Mouse (Mus musculus) kidney, postnatal 0 days (tissue): ENCODE measurements around the gene Fam83g. TPM values are rescaled to one million over a fixed set of nuclear protein-coding genes. Genes with fewer than 3 reads are reported as not detected.
A peak's percentile ranks its signal among the peaks of the same experiment; 100 is the strongest.

ENCODE experiments used
- ATAC-seq: fragments of 200-750 bp; cut with Nextera tagmentation; replicated peaks from 2 replicates; pipeline ENCODE4 v1.8.0; 2017; ENCODE audit warnings: low read depth, moderate number of reproducible peaks, moderate TSS enrichment, moderate library complexity; ENCODE audit not compliant: low FRiP score
- DNase-seq: peaks from one replicate; pipeline ENCODE4 v3.0.0-alpha.2; 2016; ENCODE audit warnings: low spot score
- H3K27ac ChIP-seq: fragments of 300-500 bp; sonication (generic); 2 replicates; pipeline ENCODE4 v1.5.1; 2014; ENCODE audit warnings: mild to moderate bottlenecking
- H3K27me3 ChIP-seq: fragments of 300-500 bp; sonication (generic); 2 replicates; pipeline ENCODE4 v1.6.1; 2014; ENCODE audit warnings: low read length, mixed read lengths; ENCODE audit not compliant: insufficient read depth
- H3K36me3 ChIP-seq: fragments of 300-500 bp; sonication (generic); 2 replicates; pipeline ENCODE4 v1.6.1; 2014; ENCODE audit warnings: low read length, mixed read lengths; ENCODE audit not compliant: insufficient read depth
- H3K4me1 ChIP-seq: fragments of 300-500 bp; sonication (generic); replicated peaks from 2 replicates; pipeline ENCODE4 v1.6.1; 2014; ENCODE audit warnings: antibody characterized with exemption, low read length, mixed read lengths; ENCODE audit not compliant: insufficient read depth
- H3K4me2 ChIP-seq: fragments of 300-500 bp; sonication (generic); 2 replicates; pipeline ENCODE4 v1.6.1; 2014; ENCODE audit warnings: mild to moderate bottlenecking, low read length, moderate library complexity, mixed read lengths
- H3K4me3 ChIP-seq: fragments of 300-500 bp; sonication (generic); replicated peaks from 2 replicates; pipeline ENCODE4 v1.5.1; 2014; ENCODE audit warnings: low read depth, low read length
- H3K9ac ChIP-seq: fragments of 300-500 bp; sonication (generic); 2 replicates; pipeline ENCODE4 v1.6.1; 2014; ENCODE audit warnings: low read depth, low read length
- H3K9me3 ChIP-seq: fragments of 300-500 bp; sonication (generic); replicated peaks from 2 replicates; pipeline ENCODE4 v1.6.1; 2016; ENCODE audit warnings: low read length, inconsistent platforms, mixed read lengths
- CTCF ChIP-seq: IDR thresholded peaks from 2 replicates; pipeline ENCODE4 v1.5.1; 2016; ENCODE audit warnings: antibody characterized with exemption, low read depth, mild to moderate bottlenecking, moderate library complexity
- WGBS: fragments of 180-500 bp; shearing (Covaris S2); extraction: QIAGEN DNeasy Blood & Tissue Kit; methylation state at CpG from one replicate; pipeline ENCODE4 v1.1.7; 2014; 5-methylcytosine and 5-hydroxymethylcytosine counted together
- polyA plus RNA-seq: library from polyadenylated mRNA; unstranded; fragments of >200 nt; fragmentation: Nextera tagmentation; extraction: Ambion mirVana; gene quantifications from 2 replicates; pipeline ENCODE4 v1.2.1, GENCODE M21; 2015

Fam83g gene
- polyA plus RNA-seq, 1 experiment from 2014 or later = 2.9 TPM

DNA sequence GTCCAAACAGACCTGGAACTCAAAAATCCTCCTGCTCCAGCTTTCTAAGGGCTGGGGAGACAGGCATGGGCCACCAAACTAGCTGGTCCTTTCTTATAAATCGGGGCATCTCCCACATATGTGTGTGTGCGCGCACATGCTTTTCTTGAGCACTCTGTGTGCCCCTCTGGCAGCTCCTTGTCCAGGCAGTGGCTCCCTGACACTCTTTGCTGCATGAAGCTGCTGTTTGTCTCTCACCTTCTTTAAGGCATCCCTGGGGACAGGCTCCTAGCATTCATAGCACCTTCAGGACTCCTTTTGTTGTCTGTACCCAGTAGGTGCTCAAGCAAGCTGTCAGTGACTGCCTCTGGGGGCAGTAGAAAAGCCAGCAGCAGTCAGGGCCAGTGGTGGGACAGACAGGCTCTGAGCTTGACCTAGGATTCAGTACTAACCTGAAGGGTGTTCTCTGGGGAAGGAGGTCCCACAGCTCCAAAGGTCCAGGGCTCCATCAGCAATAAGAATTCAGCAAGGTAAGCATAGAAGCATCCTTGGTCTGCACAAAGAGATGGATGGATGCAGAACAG, 25.4 kb upstream of the Fam83g start:
- 92% methylated on average over 3 of the region's 3 CpGs for WGBS
- Histone ChIP-seq H3K4me3 (no peak overlapping the region), H3K4me2 (no peak overlapping the region), H3K36me3 (no peaks in the 10 kb centered on the region), H3K9ac (no peak overlapping the region), H3K4me1 (no peaks in the 10 kb centered on the region), H3K9me3 (no peaks in the 10 kb centered on the region), H3K27me3 (no peaks in the 10 kb centered on the region), H3K27ac (no peak overlapping the region)
- DNase-seq (no peak), ATAC-seq (no peak)
- TF ChIP-seq CTCF = no peak

DNA sequence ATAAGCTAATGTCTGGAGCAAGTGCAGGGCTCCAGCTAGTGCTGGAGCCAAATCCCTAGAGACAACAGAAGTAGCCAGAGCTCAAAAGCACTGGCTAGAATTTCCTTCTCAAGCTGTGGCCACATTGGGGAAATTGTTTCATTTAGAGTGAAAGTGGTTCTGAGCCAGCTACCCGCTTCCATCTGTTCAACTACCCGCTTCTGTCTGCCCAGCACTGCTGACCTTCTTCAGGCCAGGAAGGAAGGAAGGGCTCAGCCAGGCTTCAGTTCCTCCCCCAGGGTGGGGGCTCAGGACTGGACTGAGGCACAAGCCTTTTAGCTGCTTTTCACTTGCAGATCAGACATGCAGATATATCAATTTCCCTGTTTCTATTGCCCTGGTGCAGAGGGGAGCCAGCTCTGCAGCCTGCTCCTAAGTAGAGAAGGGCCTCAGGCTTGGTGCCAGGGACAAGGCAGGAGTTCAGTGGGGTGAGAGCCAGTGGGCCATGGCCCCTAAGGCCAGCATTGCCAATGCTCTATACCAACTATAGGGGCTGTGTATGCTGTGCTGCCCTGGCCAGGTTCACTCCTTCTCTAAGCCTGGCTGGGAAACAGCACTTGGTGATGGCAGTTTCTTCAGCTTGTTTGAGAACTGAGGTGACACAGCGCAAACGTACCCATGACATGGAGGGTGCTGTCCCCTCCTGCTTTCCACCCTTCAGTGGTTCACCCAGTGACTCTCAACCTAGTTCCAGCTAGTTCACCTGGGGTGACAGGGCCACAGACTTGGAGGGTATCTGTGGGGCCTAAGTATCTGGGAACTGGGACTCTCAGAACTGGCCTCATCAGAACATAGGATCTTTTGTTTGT, 24.7 kb upstream of the Fam83g start:
- Histone ChIP-seq H3K4me1 (no peaks in the 10 kb centered on the region), H3K36me3 (no peaks in the 10 kb centered on the region), H3K27me3 (no peaks in the 10 kb centered on the region), H3K27ac (peak overlapping the region; percentile 5; the same call in 1 of the 2 replicates), H3K4me2 (no peak overlapping the region), H3K9ac (no peak overlapping the region), H3K4me3 (no peak overlapping the region), H3K9me3 (no peaks in the 10 kb centered on the region)
- DNase-seq = no peak
- TF ChIP-seq CTCF = no peak
- ATAC-seq = no peak
- WGBS = 82% methylated on average over 4 of the region's 4 CpGs

DNA sequence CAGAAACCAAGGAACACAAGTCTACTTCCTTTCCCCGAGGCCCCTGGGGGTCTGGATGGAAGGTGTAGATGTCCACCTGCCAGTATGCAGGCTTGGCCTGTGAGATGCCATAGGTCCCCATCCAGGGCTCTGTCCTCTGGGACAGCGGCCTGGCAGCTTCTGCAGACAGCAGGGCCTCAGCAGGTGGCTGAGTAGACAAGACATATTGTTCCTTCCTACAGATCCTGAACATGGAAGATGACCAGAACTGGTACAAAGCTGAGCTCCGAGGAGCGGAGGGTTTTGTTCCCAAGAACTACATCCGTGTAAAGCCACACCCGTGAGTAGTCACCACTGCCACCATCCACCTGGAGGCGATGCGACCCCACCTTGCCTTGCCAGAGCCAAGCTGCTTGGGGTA, 23.9 kb upstream of the Fam83g start:
- WGBS = 87% methylated on average over 8 of the region's 8 CpGs
- Histone ChIP-seq H3K36me3 (no peaks in the 10 kb centered on the region), H3K9ac (no peak overlapping the region), H3K27ac (no peak overlapping the region), H3K27me3 (no peaks in the 10 kb centered on the region), H3K4me3 (no peak overlapping the region), H3K9me3 (no peaks in the 10 kb centered on the region), H3K4me2 (no peak overlapping the region), H3K4me1 (no peaks in the 10 kb centered on the region)
- DNase-seq = no peak
- TF ChIP-seq CTCF = no peak
- ATAC-seq = no peak

DNA sequence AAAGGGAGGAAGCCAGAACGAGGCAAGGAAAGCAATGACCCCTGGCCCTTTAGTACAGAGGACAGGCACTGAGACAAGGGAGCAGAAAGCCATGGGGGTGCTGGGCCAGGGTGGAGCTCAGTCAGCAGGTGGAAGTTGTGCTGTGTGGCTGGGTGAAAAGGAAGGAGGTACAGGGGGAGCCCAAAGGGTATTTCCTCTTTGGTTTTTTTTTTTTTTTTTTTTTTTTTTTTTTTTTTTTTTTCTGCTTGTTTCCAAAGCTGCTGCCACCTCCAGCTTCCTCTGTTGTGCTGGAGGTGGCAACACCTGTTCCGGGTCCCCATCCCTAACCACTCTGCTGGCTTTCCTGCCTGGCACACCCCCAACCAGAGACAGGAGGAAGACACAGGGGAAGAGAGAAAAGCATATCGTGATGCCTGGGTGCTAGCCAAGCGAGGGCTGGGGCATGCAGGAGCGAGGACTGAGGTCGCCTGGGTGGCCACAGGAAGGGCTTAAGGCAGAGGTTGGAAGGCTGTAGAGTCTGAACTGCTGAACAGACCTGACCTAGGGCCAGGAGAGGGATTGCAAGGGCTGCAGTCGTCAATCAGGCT, 23.0 kb upstream of the Fam83g start:
- Histone ChIP-seq H3K4me3 (no peak overlapping the region), H3K4me1 (no peaks in the 10 kb centered on the region), H3K36me3 (no peaks in the 10 kb centered on the region), H3K27me3 (no peaks in the 10 kb centered on the region), H3K27ac (no peak overlapping the region), H3K9ac (no peak overlapping the region), H3K4me2 (no peak overlapping the region), H3K9me3 (no peaks in the 10 kb centered on the region)
- WGBS = 63% methylated on average over 7 of the region's 7 CpGs
- no peak for DNase-seq
- ATAC-seq = no peak
- no peak for TF ChIP-seq CTCF

DNA sequence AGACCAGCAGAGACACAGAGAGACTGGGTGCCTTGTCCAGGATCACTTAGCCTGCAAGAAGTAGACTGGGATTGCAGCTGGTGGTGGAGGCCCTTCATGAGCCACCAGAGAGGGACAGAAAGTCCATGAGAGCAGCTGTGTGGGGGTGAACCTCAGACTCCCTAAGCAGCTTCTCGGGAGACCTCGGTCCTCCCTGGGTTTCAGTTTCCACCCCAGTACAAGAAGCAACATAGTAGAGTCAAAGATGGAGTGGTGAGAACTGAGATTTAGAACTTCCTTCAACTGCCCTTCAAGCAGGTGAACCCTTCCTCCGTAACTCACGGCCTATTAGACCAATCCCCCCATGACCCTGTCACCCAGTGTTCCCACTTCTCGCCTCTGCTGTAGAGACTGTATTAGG, 21.7 kb upstream of the Fam83g start:
- H3K9ac ChIP-seq = no peak overlapping the region
- no peak for TF ChIP-seq CTCF
- DNase-seq (no peak), ATAC-seq (no peak)
- no peak overlapping the region for H3K4me3 ChIP-seq
- no peaks in the 10 kb centered on the region for H3K4me1 ChIP-seq
- no peak overlapping the region for H3K4me2 ChIP-seq
- no peaks in the 10 kb centered on the region for H3K36me3 ChIP-seq
- no peaks in the 10 kb centered on the region for H3K27me3 ChIP-seq
- H3K27ac ChIP-seq = no peak overlapping the region
- 70% methylated on average over 5 of the region's 5 CpGs for WGBS
- H3K9me3 ChIP-seq = no peaks in the 10 kb centered on the region

DNA sequence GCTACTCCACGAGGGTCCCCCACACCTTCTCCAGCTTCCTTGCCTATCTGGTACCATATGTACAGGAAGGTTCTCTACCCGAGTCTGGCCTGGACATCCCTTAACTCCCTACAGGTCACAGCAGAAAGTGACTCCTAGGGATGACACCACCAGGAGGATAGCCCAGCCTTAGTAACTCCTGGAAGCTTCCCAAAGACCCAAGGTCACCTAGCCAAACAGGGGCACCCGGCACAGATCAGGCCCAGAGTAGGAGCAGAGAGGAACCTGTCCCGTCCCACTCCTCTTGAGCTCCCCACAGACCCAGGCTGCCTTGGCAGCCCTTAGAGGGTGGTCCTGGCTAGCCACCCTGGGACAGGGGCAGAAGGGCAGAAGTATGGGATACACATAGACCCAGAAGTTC, 18.5 kb upstream of the Fam83g start:
- Histone ChIP-seq H3K27ac (no peak overlapping the region), H3K9me3 (no peaks in the 10 kb centered on the region), H3K27me3 (no peaks in the 10 kb centered on the region), H3K4me1 (no peaks in the 10 kb centered on the region), H3K4me3 (no peak overlapping the region), H3K36me3 (no peaks in the 10 kb centered on the region), H3K9ac (no peak overlapping the region), H3K4me2 (no peak overlapping the region)
- ATAC-seq (no peak), DNase-seq (no peak)
- WGBS = 87% methylated on average over 4 of the region's 4 CpGs
- no peak for TF ChIP-seq CTCF
